Mouse (Mus musculus) B cell, adult 67 days (primary cell): ENCODE data around the gene 0610010F05Rik. TPM values are rescaled to one million over a fixed set of nuclear protein-coding genes. Genes with fewer than 3 reads are reported as not detected.

Source experiments
- total RNA-seq, 2 experiments: library from RNA; stranded (reverse); gene quantifications; 4 replicates each; pipeline ENCODE4 v1.2.4; 2023

The 0610010F05Rik gene
- 1 to 10 TPM; 5.3 to 5.7 TPM for total RNA-seq

GRCm38 (mm10) chr11:23632945-23633878 is at the start of gene 0610010F05Rik:
TSS of gene 0610010F05Rik (minus strand) at chr11:23633639.

GRCm38 (mm10) chr11:23665798-23666501 is 32.5 kb upstream of the 0610010F05Rik start, which contains the start of gene Pex13:
TSS of gene Pex13 (minus strand) at chr11:23665959.

GRCm38 (mm10) chr11:23665311-23665786 is 31.9 kb upstream of the 0610010F05Rik start, which contains the start of gene Pus10:
TSS of gene Pus10 (plus strand) at chr11:23665674.

GRCm38 (mm10) chr11:23520473-23521205 is 112.8 kb downstream of the 0610010F05Rik start, which contains the start of gene 1700093K21Rik:
TSS of gene 1700093K21Rik (minus strand) at chr11:23521155.

Other genes with a start within 250 kb of the 0610010F05Rik start
- gene Ahsa2, start 135.6 kb downstream of the 0610010F05Rik start, total RNA-seq: 10 to 100 TPM; 50.8 to 76.4 TPM
- gene 1700093K21Rik, start 112.5 kb downstream of the 0610010F05Rik start, total RNA-seq: not detected
- 10 to 100 TPM; 25.4 to 25.5 TPM for gene Pus10, start 32.0 kb upstream of the 0610010F05Rik start, total RNA-seq
- gene Pex13, start 32.3 kb upstream of the 0610010F05Rik start, total RNA-seq: 10 to 100 TPM; 23.4 to 29.8 TPM
- gene Rel, start 137.3 kb upstream of the 0610010F05Rik start, total RNA-seq: 100 to 1,000 TPM; 214 to 242 TPM